Mouse (Mus musculus): ENCODE results near the gene Sdr42e1. TPM values are rescaled to one million over a fixed set of nuclear protein-coding genes. Genes with fewer than 3 reads are reported as not detected.

Gene Sdr42e1
- total and polyA plus RNA-seq, 3 experiments = 2.3 to 4.1 (median 3.1) TPM

DNA sequence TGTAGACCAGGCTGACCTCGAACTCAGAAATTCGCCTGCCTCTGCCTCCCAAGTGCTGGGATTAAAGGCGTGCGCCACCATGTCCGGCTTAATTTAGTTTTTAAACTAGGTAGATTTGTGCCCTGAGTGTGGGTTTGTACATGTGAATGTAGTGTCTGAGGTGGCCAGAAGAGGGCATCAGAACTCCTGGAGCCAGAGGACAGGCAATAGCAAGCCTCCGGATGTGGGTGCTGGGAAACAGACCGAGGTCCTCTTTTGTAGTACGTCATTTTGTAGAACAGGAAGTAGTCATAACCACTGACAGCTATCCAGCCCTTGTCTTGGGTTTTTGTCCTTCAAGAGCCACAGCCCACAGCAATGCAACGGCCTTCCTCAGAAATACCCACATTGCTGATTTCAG, 33.9 kb downstream of the Sdr42e1 start:
- H3K27me3 ChIP-seq (replicated peaks) = no peaks in the 10 kb centered on the region
- TF ChIP-seq POLR2AphosphoS2 (IDR thresholded peaks at IDR 0.05; ENCODE audit: low read depth, low read length) (no peak), CTCF (conservative IDR thresholded peaks at IDR 0.05 in 1 of 2, IDR thresholded peaks at IDR 0.05 in 1 of 2; ENCODE audit: low read depth in 2 of 2, low read length in 2 of 2) (0 out of 4 replicates have a peak, but pooled peaks of 1 of the 2 experiments have one; percentile 2)
- no peak overlapping the region for H3K4me3 ChIP-seq (replicated peaks in 1 of 3; ENCODE audit: low read depth in 2 of 3, low read length in 2 of 3, poor library complexity in 1 of 3)
- peaks cover 19% of the 10 kb centered on the region for H3K9me3 ChIP-seq (replicated peaks; ENCODE audit: low read length)
- H3K9ac ChIP-seq (ENCODE audit: insufficient read depth, low read depth) = no peak overlapping the region
- H3K79me2 ChIP-seq (replicated peaks; ENCODE audit: control insufficient read depth, extremely low read depth, insufficient read depth, poor library complexity, severe bottlenecking) = no peaks in the 10 kb centered on the region
- peaks cover 27 to 31% of the 10 kb centered on the region in 2 experiments for H3K36me3 ChIP-seq (replicated peaks in 1 of 2; ENCODE audit: control insufficient read depth in 1 of 2, insufficient read depth in 1 of 2, low read length in 1 of 2)
- no peaks in the 10 kb centered on the region for H3K4me1 ChIP-seq (ENCODE audit: control insufficient read depth in 1 of 2, insufficient read depth in 2 of 2)
- in situ Hi-C loops (cut with MboI; ENCODE audit: low pct_ligation_motif_present, low pct_unique_long_range_greater_than_20kb, low sequenced_read_pairs) (loop anchor here (25.0 kb wide), 1 partner anchor 223 kb away; no protein-coding TSS in a partner anchor), dilution Hi-C loops (cut with MboI; ENCODE audit: extremely low pct_ligation_motif_present, extremely low pct_unique_long_range_greater_than_20kb, low sequenced_read_pairs) (no loop called here)
- H3K4me2 ChIP-seq (ENCODE audit: insufficient read depth, low read depth, poor library complexity, severe bottlenecking) = no peak overlapping the region
- no peak for DNase-seq (ENCODE audit: extremely low read depth)
- no peak overlapping the region for H3K27ac ChIP-seq (ENCODE audit: insufficient read depth, low read depth)

GRCm38 (mm10) chr8:117637462-117637861, 36.0 kb downstream of the Sdr42e1 start:
- Histone ChIP-seq H3K9me3 (replicated peaks; ENCODE audit: low read length) (peaks cover 19% of the 10 kb centered on the region), H3K27ac (ENCODE audit: insufficient read depth, low read depth) (no peak overlapping the region), H3K27me3 (replicated peaks) (no peaks in the 10 kb centered on the region), H3K9ac (ENCODE audit: insufficient read depth, low read depth) (no peak overlapping the region), H3K79me2 (replicated peaks; ENCODE audit: control insufficient read depth, extremely low read depth, insufficient read depth, poor library complexity, severe bottlenecking) (no peaks in the 10 kb centered on the region), H3K36me3 (replicated peaks in 1 of 2; ENCODE audit: control insufficient read depth in 1 of 2, insufficient read depth in 1 of 2, low read length in 1 of 2) (peaks cover 45 to 51% of the 10 kb centered on the region in 2 experiments), H3K4me1 (ENCODE audit: control insufficient read depth in 1 of 2, insufficient read depth in 2 of 2) (no peaks in the 10 kb centered on the region), H3K4me2 (ENCODE audit: insufficient read depth, low read depth, poor library complexity, severe bottlenecking) (no peak overlapping the region), H3K4me3 (replicated peaks in 1 of 3; ENCODE audit: low read depth in 2 of 3, low read length in 2 of 3, poor library complexity in 1 of 3) (no peak overlapping the region)
- TF ChIP-seq HCFC1 (IDR thresholded peaks at IDR 0.05; ENCODE audit: low read depth, low read length) = no peak
- TF ChIP-seq EP300 (IDR thresholded peaks at IDR 0.05; ENCODE audit: low read length) = no peak
- no peak for TF ChIP-seq MAX (IDR thresholded peaks at IDR 0.05; ENCODE audit: low read length)
- peak; percentile 41; the same call in 1 of the 2 replicates for TF ChIP-seq ZNF384 (IDR thresholded peaks at IDR 0.05; ENCODE audit: low read depth, low read length)
- no peak for TF ChIP-seq SIN3A (IDR thresholded peaks at IDR 0.05; ENCODE audit: low read length)
- peak; percentile 25 to 38; a peak in 3 of 4 replicates for TF ChIP-seq CTCF (conservative IDR thresholded peaks at IDR 0.05 in 1 of 2, IDR thresholded peaks at IDR 0.05 in 1 of 2; ENCODE audit: low read depth in 2 of 2, low read length in 2 of 2)
- in situ Hi-C loops (cut with MboI; ENCODE audit: low pct_ligation_motif_present, low pct_unique_long_range_greater_than_20kb, low sequenced_read_pairs) = loop anchor here (25.0 kb wide), 1 partner anchor 225 kb away; no protein-coding TSS in a partner anchor
- dilution Hi-C loops (cut with MboI; ENCODE audit: extremely low pct_ligation_motif_present, extremely low pct_unique_long_range_greater_than_20kb, low sequenced_read_pairs) = no loop called here
- DNase-seq (ENCODE audit: extremely low read depth) = no peak

GRCm38 (mm10) chr8:117634406-117634805, 39.1 kb downstream of the Sdr42e1 start:
- H3K27me3 ChIP-seq (replicated peaks) = no peaks in the 10 kb centered on the region
- no peak overlapping the region for H3K27ac ChIP-seq (ENCODE audit: insufficient read depth, low read depth)
- no peaks in the 10 kb centered on the region for H3K79me2 ChIP-seq (replicated peaks; ENCODE audit: control insufficient read depth, extremely low read depth, insufficient read depth, poor library complexity, severe bottlenecking)
- dilution Hi-C loops (cut with MboI; ENCODE audit: extremely low pct_ligation_motif_present, extremely low pct_unique_long_range_greater_than_20kb, low sequenced_read_pairs) (no loop called here), in situ Hi-C loops (cut with MboI; ENCODE audit: low pct_ligation_motif_present, low pct_unique_long_range_greater_than_20kb, low sequenced_read_pairs) (loop anchor here (25.0 kb wide), 1 partner anchor 228 kb away; no protein-coding TSS in a partner anchor)
- no peaks in the 10 kb centered on the region for H3K4me1 ChIP-seq (ENCODE audit: control insufficient read depth in 1 of 2, insufficient read depth in 2 of 2)
- H3K9ac ChIP-seq (ENCODE audit: insufficient read depth, low read depth) = no peak overlapping the region
- H3K36me3 ChIP-seq (replicated peaks in 1 of 2; ENCODE audit: control insufficient read depth in 1 of 2, insufficient read depth in 1 of 2, low read length in 1 of 2) = peaks cover 62 to 81% of the 10 kb centered on the region in 2 experiments
- H3K4me2 ChIP-seq (ENCODE audit: insufficient read depth, low read depth, poor library complexity, severe bottlenecking) = no peak overlapping the region
- no peak for TF ChIP-seq PAX5 (IDR thresholded peaks at IDR 0.05; ENCODE audit: low read length)
- no peak for TF ChIP-seq NELFE (IDR thresholded peaks at IDR 0.05; ENCODE audit: low read depth, low read length)
- TF ChIP-seq GABPA (IDR thresholded peaks at IDR 0.05; ENCODE audit: insufficient replicate concordance, low read depth, low read length) = no peak
- no peak for TF ChIP-seq MEF2A (IDR thresholded peaks at IDR 0.05; ENCODE audit: borderline replicate concordance, low read depth, low read length)
- no peak for TF ChIP-seq USF1 (IDR thresholded peaks at IDR 0.05; ENCODE audit: low read depth, low read length)
- peaks cover 19% of the 10 kb centered on the region for H3K9me3 ChIP-seq (replicated peaks; ENCODE audit: low read length)
- no peak for DNase-seq (ENCODE audit: extremely low read depth)
- H3K4me3 ChIP-seq (replicated peaks in 1 of 3; ENCODE audit: low read depth in 2 of 3, low read length in 2 of 3, poor library complexity in 1 of 3) = no peak overlapping the region

All from CH12.LX (cell line).